8 mouse cellular contexts compared by ENCODE assay signal in genomic region chr2:119797279-119797783, GRCm38 (mm10). TPM values are rescaled to one million over a fixed set of nuclear protein-coding genes. Genes with fewer than 3 reads are reported as not detected.
DNase-seq lines count a peak whose midpoint lies in the region; ATAC-seq and TF ChIP-seq lines count a peak whose summit lies in the region.

Gene Tyro3, plus strand, starts transcription at chr2:119797733.

- H3K9ac ChIP-seq in embryonic facial prominence, embryonic 15.5 days, result no peak within 1 kb of the TSS
- H3K9ac ChIP-seq in intestine, embryonic 15.5 days, result no peak within 1 kb of the TSS
- no peak within 1 kb of the TSS for H3K9ac ChIP-seq in midbrain, postnatal 0 days (replicated peaks; ENCODE audit: low read length, poor library complexity, severe bottlenecking)

- no peak for ATAC-seq in embryonic facial prominence, embryonic 15.5 days (ENCODE audit: insufficient number of reproducible peaks, low FRiP score, low TSS enrichment, low read depth)
- ATAC-seq in intestine, embryonic 15.5 days, result no peak
- ATAC-seq in midbrain, postnatal 0 days (ENCODE audit: low FRiP score), result no peak

- peaks cover 7% of the 10 kb centered on the region for H3K4me1 ChIP-seq in lung, adult 2 months (ENCODE audit: control insufficient read depth, insufficient read depth, low read length)
- peaks cover 27% of the 10 kb centered on the region for H3K4me1 ChIP-seq in embryonic facial prominence, embryonic 15.5 days
- peaks cover 15% of the 10 kb centered on the region for H3K4me1 ChIP-seq in intestine, embryonic 15.5 days (replicated peaks)
- H3K4me1 ChIP-seq in midbrain, postnatal 0 days (ENCODE audit: insufficient read depth, low read length), result no peaks in the 10 kb centered on the region

- H3K36me3 ChIP-seq in embryonic facial prominence, embryonic 15.5 days, result no peaks in the 10 kb centered on the region
- no peaks in the 10 kb centered on the region for H3K36me3 ChIP-seq in intestine, embryonic 15.5 days
- no peaks in the 10 kb centered on the region for H3K36me3 ChIP-seq in midbrain, postnatal 0 days (ENCODE audit: insufficient read depth, low read length)

- TF ChIP-seq POLR2A in lung, adult 2 months (IDR thresholded peaks at IDR 0.05; ENCODE audit: borderline replicate concordance, extremely low read depth, low read depth, low read length), result no peak

- WGBS in lung, adult 2 months, result 80% methylated on average over 5 of the region's 5 CpGs
- WGBS in embryonic facial prominence, embryonic 15.5 days, result 56% methylated on average over 5 of the region's 5 CpGs
- WGBS in intestine, embryonic 15.5 days, result 71% methylated on average over 5 of the region's 5 CpGs
- 62% methylated on average over 5 of the region's 5 CpGs for WGBS in midbrain, postnatal 0 days

- no peak for TF ChIP-seq CTCF in lung, adult 2 months (IDR thresholded peaks at IDR 0.05; ENCODE audit: insufficient read depth, low read length)
- TF ChIP-seq CTCF in midbrain, postnatal 0 days (IDR thresholded peaks at IDR 0.05), result no peak

- no peak within 1 kb of the TSS for H3K4me3 ChIP-seq in lung, adult 2 months (replicated peaks; ENCODE audit: extremely low read depth, low read depth, low read length)
- 0 out of 2 replicates have a peak within 1 kb of the TSS, but pooled peaks have one; percentile 75 for H3K4me3 ChIP-seq in embryonic facial prominence, embryonic 15.5 days (replicated peaks)
- H3K4me3 ChIP-seq in intestine, embryonic 15.5 days (replicated peaks), result 0 out of 2 replicates have a peak within 1 kb of the TSS, but pooled peaks have one; percentile 0
- H3K4me3 ChIP-seq in midbrain, postnatal 0 days (ENCODE audit: low read depth, low read length), result 0 out of 2 replicates have a peak within 1 kb of the TSS, but pooled peaks have one; percentile 82

- peaks cover 18% of the 10 kb centered on the region for H3K27me3 ChIP-seq in embryonic facial prominence, embryonic 15.5 days
- peaks cover 2% of the 10 kb centered on the region; the same call in 1 of the 2 replicates for H3K27me3 ChIP-seq in intestine, embryonic 15.5 days (replicated peaks)
- 0 out of 2 replicates have a peak, but pooled peaks cover 4% of the 10 kb centered on the region for H3K27me3 ChIP-seq in midbrain, postnatal 0 days (ENCODE audit: insufficient read depth, low read length)

- no peak for DNase-seq in lung, adult 2 months
- no peak for DNase-seq in lung, postnatal 10 days
- DNase-seq in midbrain, postnatal 0 days (ENCODE audit: low spot score), result no peak
- DNase-seq in cerebellum, adult 8-10 months, result no peak
- DNase-seq in thymus, postnatal 4 days, result no peak
- no peak for DNase-seq in urinary bladder, postnatal 10 days (ENCODE audit: low spot score)

- H3K9me3 ChIP-seq in embryonic facial prominence, embryonic 15.5 days (replicated peaks), result no peaks in the 10 kb centered on the region
- no peaks in the 10 kb centered on the region for H3K9me3 ChIP-seq in intestine, embryonic 15.5 days
- H3K9me3 ChIP-seq in midbrain, postnatal 0 days (ENCODE audit: low read length), result no peaks in the 10 kb centered on the region

- no peak within 1 kb of the TSS for H3K27ac ChIP-seq in embryonic facial prominence, embryonic 15.5 days (replicated peaks)
- no peak within 1 kb of the TSS for H3K27ac ChIP-seq in intestine, embryonic 15.5 days
- H3K27ac ChIP-seq in midbrain, postnatal 0 days (ENCODE audit: low read depth, low read length), result no peak within 1 kb of the TSS

- H3K4me2 ChIP-seq in embryonic facial prominence, embryonic 15.5 days (replicated peaks), result peak within 1 kb of the TSS; percentile 92; the same call in 1 of the 2 replicates
- 0 out of 2 replicates have a peak within 1 kb of the TSS, but pooled peaks have one; percentile 96 for H3K4me2 ChIP-seq in intestine, embryonic 15.5 days (replicated peaks)
- no peak within 1 kb of the TSS for H3K4me2 ChIP-seq in midbrain, postnatal 0 days (ENCODE audit: low read depth, low read length, poor library complexity, severe bottlenecking)

RNA-seq across cellular contexts. Expression of gene Tyro3, which starts in this region (rescaled TPM):
- 11.8 and 16.4 TPM in 2 replicates for polyA plus RNA-seq in lung, adult 2 months (2012; rRNA removed)
- polyA plus RNA-seq in embryonic facial prominence, embryonic 15.5 days (2015; fragmentation: Nextera tagmentation; extraction: Ambion mirVana), result 31.2 and 31.8 TPM in 2 replicates
- polyA plus RNA-seq in intestine, embryonic 15.5 days (2015; fragmentation: Nextera tagmentation; extraction: Ambion mirVana), result 14.7 and 15.5 TPM in 2 replicates
- total RNA-seq in midbrain, postnatal 0 days (2014; rRNA removed), result 66.3 and 72.0 TPM in 2 replicates
- polyA plus RNA-seq in midbrain, postnatal 0 days (2015; fragmentation: Nextera tagmentation; extraction: Ambion mirVana), result 21.3 and 21.8 TPM in 2 replicates
